In the genomic region with DNA sequence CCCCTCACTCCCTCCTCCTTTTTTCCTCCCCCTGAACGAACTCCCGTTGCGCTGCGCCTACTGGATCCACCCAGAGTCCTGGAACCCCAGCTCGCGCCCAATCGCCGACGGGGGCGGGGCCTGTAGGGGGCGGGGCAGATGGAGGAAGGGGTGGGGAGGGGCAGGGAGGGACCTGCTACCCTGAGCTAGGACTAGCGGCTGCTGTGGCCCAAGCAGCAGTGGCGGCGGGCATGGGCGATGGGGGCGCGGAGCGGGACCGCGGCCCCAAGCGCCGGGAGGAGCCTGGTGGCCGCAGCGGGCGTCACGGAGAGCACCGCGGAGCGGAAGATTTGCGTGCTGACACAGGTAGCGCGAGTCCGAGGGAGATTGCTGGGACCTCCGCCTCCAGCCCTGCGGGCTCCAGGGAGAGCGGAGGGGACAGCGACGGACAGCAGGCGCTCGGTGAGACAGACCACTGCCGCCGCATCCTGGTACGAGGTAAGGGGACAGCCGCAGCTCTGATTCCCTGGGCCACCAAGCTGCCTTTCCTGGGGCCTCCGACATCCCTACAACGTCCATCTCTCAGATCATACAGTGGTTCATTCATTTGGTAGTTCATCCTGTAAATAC, we compare ENCODE assay signal across 9 mouse cellular contexts. TPM values are rescaled to one million over a fixed set of nuclear protein-coding genes. Genes with fewer than 3 reads are reported as not detected.
DNase-seq lines count a peak whose midpoint lies in the region; ATAC-seq and TF ChIP-seq lines count a peak whose summit lies in the region.
"Had no signal": no experiment of that assay in that cellular context is flagged by ENCODE, and none has a peak within 500 bp of the region (broad histone marks: within the 10 kb centered on the region; RNA-seq: fewer than 3 reads in every experiment).

Vax2 (plus strand) TSS at position 198 of the 609 bp plus-strand sequence.

- WGBS in intestine, postnatal 0 days: under 1% methylated on average over 44 of the region's 46 CpGs
- 1% methylated on average over 46 of the region's 46 CpGs for WGBS in lung, adult 2 months

- TF ChIP-seq CTCF in intestine, postnatal 0 days (IDR thresholded peaks at IDR 0.05; ENCODE audit: low read depth): no peak
- TF ChIP-seq CTCF in lung, adult 2 months (IDR thresholded peaks at IDR 0.05; ENCODE audit: insufficient read depth, low read length): no peak

- peak; percentile 77 for DNase-seq in NIH3T3 (ENCODE audit: low read depth)
- peak; percentile 26 for DNase-seq in c-Kit-positive CD71-positive TER-119-positive erythroid progenitor cells, embryonic 14.5 days (ENCODE audit: low spot score)
- peak; percentile 96 for DNase-seq in heart, adult 11 months
- DNase-seq in lung, adult 2 months: no peak
- DNase-seq in retina, adult 2 months (ENCODE audit: low read depth, low spot score): peak; percentile 87
- DNase-seq in layer of hippocampus, adult 8-10 months (ENCODE audit: low spot score in 2 of 2): no peak

- peak; percentile 41; the same call in 1 of the 2 replicates for ATAC-seq in intestine, postnatal 0 days
- ATAC-seq in cerebellum, adult (ENCODE audit: insufficient number of reproducible peaks, low FRiP score, low TSS enrichment): no peak

- TF ChIP-seq POLR2A in lung, adult 2 months (IDR thresholded peaks at IDR 0.05; ENCODE audit: borderline replicate concordance, extremely low read depth, low read depth, low read length): no peak

- peaks cover 99% of the 10 kb centered on the region for H3K27me3 ChIP-seq in intestine, postnatal 0 days (replicated peaks; ENCODE audit: control insufficient read depth, insufficient read depth, low read length)

- no peak within 1 kb of the TSS for H3K27ac ChIP-seq in intestine, postnatal 0 days (ENCODE audit: low read depth, low read length)

- H3K4me1 ChIP-seq in intestine, postnatal 0 days (replicated peaks; ENCODE audit: control insufficient read depth, insufficient read depth, low read length): no peaks in the 10 kb centered on the region
- peaks cover 4% of the 10 kb centered on the region; the same call in 1 of the 2 replicates for H3K4me1 ChIP-seq in lung, adult 2 months (ENCODE audit: control insufficient read depth, insufficient read depth, low read length)

- H3K36me3 ChIP-seq in intestine, postnatal 0 days (ENCODE audit: control insufficient read depth, insufficient read depth): no peaks in the 10 kb centered on the region

- peak within 1 kb of the TSS; percentile 69 for H3K4me2 ChIP-seq in intestine, postnatal 0 days (replicated peaks; ENCODE audit: low read depth)

- H3K9me3 ChIP-seq in intestine, postnatal 0 days (ENCODE audit: control insufficient read depth): no peaks in the 10 kb centered on the region

- peak within 1 kb of the TSS; percentile 40 for H3K4me3 ChIP-seq in intestine, postnatal 0 days (ENCODE audit: low read depth, low read length)
- H3K4me3 ChIP-seq in lung, adult 2 months (replicated peaks; ENCODE audit: extremely low read depth, low read depth, low read length): peak within 1 kb of the TSS; percentile 18

- no peak within 1 kb of the TSS for H3K9ac ChIP-seq in intestine, postnatal 0 days (ENCODE audit: low read depth, low read length)

RNA-seq across cellular contexts. Expression of gene Vax2, which starts in this region (rescaled TPM):
- polyA plus RNA-seq in intestine, postnatal 0 days (2015; fragmentation: Nextera tagmentation; extraction: Ambion mirVana): not detected in 2 replicates
- not detected in 2 replicates for polyA plus RNA-seq in lung, adult 2 months (2012; rRNA removed)
- not detected for total RNA-seq in layer of hippocampus, adult 8-10 months (2022)
- total RNA-seq: left cerebral cortex, postnatal 10 days had no signal

Comparison
In these comparisons a context has a peak if more than half of its experiments do, and no peak if none do; other contexts are left out.
1. Peak in ATAC-seq, H3K4me3 ChIP-seq and H3K4me2 ChIP-seq in intestine, postnatal 0 days; RNA of the gene not detected or under 1 TPM.
2. DNase-seq: peak in NIH3T3 (single experiment), c-Kit-positive CD71-positive TER-119-positive erythroid progenitor cells, embryonic 14.5 days (single experiment), heart, adult 11 months (single experiment) and retina, adult 2 months (single experiment); none in lung, adult 2 months (single experiment) and layer of hippocampus, adult 8-10 months (0 of 2).